Mouse (Mus musculus) bone marrow, adult 2 months (tissue): ENCODE measurements at regions not wholly inside any gene's neighbourhood (a gene's known extent, or its start where the extent isn't known, plus 50 kb on each side); places are given as distances from the start of the nearest gene placed in this dataset.

Source experiments
- H3K27ac ChIP-seq: fragments of 200-500 bp; 2 replicates; pipeline ENCODE4 v1.5.1; 2012; ENCODE audit warnings: low read depth, mild to moderate bottlenecking, control low read depth, inconsistent platforms, low read length; ENCODE audit not compliant: control insufficient read depth, poor library complexity, insufficient read depth
- H3K4me1 ChIP-seq: fragments of 200-500 bp; 2 replicates; pipeline ENCODE4 v1.6.1; 2011; ENCODE audit warnings: low read length; ENCODE audit not compliant: control insufficient read depth, insufficient read depth
- H3K4me3 ChIP-seq: fragments of 200-500 bp; replicated peaks from 2 replicates; pipeline ENCODE3; 2011; ENCODE audit warnings: mild to moderate bottlenecking, low read depth, low read length, control low read depth; ENCODE audit not compliant: control insufficient read depth
- CTCF ChIP-seq: fragments of 200-500 bp; IDR thresholded peaks from 2 replicates; pipeline ENCODE4 v1.5.1; 2011; ENCODE audit warnings: low read length, control low read depth; ENCODE audit not compliant: control insufficient read depth, insufficient read depth
- POLR2A ChIP-seq: fragments of 200-500 bp; IDR thresholded peaks from 2 replicates; pipeline ENCODE4 v1.6.1; 2011; ENCODE audit warnings: low read depth, mild to moderate bottlenecking, control low read depth, low read length, borderline replicate concordance; ENCODE audit not compliant: control insufficient read depth
- WGBS: fragments of 180-500 bp; shearing (Covaris S2); methylation state at CpG from one replicate; pipeline ENCODE4 v1.1.7; 2018; 5-methylcytosine and 5-hydroxymethylcytosine counted together

DNA sequence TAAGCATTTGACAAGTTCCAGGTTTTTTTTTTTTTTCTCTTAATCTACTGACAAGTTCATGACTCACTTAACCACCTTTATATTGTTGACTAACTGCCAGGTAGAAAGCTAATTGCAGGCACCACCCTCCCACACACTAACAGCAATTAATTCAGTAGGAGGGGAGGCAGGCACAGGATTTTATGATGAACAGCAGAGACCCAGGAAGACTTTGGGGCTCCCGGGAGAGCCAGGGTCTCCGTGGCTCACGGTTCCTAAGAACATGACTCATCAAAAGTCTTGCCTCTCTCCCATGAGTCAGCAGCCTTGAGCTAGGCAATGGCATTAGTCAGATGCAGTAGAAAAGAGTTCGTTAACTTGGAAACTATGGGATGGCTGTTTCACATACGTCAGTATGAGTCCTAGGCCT lies 77.7 kb downstream of the Phlda1 start:
- TF ChIP-seq POLR2A (no peak), CTCF (no peak)
- Histone ChIP-seq H3K4me1 (no peaks in the 10 kb centered on the region; the same call in 1 of the 2 replicates), H3K4me3 (no peak overlapping the region), H3K27ac (no peak overlapping the region)
- 77% methylated on average over 5 of the region's 5 CpGs for WGBS

DNA sequence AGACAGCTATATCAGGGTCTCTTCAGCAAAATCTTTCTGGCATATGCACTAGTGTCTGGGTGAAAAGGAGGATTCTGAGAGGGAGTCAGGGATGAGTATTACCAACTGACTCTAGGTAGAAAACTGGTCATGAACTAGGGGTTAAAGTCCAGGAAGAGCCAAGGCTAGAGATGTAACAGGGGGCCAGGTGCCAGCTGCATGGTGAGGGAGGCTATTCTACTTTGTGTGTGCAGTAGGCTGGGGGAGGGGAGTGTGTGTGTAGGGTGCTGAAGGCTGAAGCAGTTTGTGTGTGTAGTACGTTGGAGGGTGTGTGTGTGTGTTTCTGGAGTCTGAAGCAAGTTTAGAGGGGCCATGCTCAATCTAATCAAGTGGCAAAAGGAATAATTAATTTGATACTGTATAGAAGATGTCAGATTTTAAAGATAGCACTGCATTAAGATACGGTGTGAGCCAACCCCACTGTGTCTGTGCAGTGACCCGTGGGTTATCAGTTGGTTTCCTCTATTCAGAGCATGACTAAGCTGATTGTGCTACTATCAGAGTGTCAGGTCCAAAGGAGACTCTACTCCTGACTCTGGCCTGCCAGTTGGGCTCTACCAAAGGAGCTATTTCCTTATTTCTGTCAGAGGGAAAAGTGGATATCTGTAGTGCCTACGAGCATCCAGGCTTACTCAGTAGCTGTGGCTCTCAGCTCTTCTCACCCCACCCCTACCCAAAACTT lies 82.0 kb downstream of the Phlda1 start:
- TF ChIP-seq POLR2A (no peak), CTCF (no peak)
- H3K4me3 ChIP-seq: no peak overlapping the region
- no peaks in the 10 kb centered on the region; the same call in 1 of the 2 replicates for H3K4me1 ChIP-seq
- 26% methylated on average over 4 of the region's 4 CpGs for WGBS
- no peak overlapping the region for H3K27ac ChIP-seq

DNA sequence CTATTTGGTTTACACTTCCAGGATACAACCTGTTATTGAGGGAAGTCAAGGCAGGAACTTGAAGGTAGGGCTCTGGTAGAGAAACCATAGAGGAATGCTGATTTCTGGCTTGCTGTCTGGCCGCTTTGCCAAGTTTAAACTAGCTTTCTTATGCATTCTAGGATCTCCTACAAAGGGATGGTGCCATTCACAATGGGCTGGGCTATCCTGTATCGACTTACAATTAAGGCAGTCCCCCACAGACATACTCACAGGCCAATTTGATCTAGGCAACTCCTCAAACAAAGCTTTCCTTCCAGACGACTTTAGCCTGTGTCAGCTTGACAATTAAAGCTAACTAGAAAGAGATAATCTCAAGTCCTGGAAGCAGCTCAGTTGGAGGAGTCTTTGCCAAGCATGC lies 83.1 kb downstream of the Phlda1 start:
- 65% methylated on average over 3 of the region's 3 CpGs for WGBS
- TF ChIP-seq POLR2A: no peak
- TF ChIP-seq CTCF: no peak
- no peaks in the 10 kb centered on the region for H3K4me1 ChIP-seq
- H3K27ac ChIP-seq: no peak overlapping the region
- no peak overlapping the region for H3K4me3 ChIP-seq

DNA sequence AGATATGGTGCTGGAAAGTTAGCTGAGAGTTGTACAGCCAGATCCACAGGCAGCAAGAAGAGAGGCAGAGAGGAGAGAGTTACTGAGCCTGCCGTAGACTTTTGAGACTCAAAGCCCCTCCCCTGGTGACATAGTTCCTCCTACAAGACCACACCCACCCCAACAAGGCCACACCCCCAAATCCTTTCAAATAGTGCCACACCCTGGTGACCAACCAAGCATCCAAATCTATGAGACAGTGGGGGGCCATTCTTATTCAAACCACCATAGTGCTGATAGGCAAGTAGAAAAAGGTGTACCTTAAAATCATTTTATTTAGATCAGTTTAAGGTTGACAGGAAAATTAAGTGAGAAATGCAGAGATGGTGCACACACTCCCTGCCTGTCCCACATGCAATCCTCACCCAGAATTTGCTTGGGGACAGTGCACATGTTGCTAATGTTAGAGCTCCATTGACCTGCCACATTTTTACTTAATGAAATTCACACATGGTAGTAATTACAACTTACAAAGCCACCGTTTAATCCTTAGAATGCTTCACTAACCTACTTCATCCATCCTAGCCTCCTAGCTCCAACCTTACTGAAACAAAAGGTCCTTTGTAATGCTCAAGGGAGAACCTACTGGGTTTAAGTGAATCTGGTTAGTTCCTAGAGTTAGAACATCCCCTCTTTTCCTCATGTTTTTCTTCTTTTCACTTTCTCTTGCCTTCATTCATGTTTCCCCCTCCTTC lies 86.5 kb downstream of the Phlda1 start:
- Histone ChIP-seq H3K4me3 (no peak overlapping the region), H3K27ac (no peak overlapping the region), H3K4me1 (no peaks in the 10 kb centered on the region)
- 83% methylated on average over 2 of the region's 2 CpGs for WGBS
- no peak for TF ChIP-seq CTCF
- no peak for TF ChIP-seq POLR2A

DNA sequence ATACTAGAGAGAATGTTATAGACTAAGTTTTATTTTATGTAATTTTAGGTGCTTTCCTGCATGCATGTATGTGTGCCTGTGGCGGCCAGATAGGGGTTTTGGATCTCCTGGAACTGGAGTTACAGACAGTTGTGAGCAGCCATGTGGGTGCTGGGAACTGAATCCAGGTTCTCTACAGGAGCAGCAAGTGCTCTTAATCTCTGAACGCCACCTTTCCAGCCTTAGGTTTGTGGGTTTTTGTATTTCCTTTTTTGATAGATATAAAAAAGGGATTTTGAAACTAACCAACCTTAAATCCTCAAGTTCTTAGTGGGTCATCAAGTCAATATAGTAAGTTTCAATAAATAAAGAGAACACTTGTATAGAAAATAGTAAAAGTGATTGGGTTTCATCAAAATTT lies 87.2 kb downstream of the Phlda1 start:
- H3K4me3 ChIP-seq: no peak overlapping the region
- H3K27ac ChIP-seq: no peak overlapping the region
- H3K4me1 ChIP-seq: no peaks in the 10 kb centered on the region
- 67% methylated on average over 2 of the region's 2 CpGs for WGBS
- TF ChIP-seq CTCF (no peak), POLR2A (no peak)

DNA sequence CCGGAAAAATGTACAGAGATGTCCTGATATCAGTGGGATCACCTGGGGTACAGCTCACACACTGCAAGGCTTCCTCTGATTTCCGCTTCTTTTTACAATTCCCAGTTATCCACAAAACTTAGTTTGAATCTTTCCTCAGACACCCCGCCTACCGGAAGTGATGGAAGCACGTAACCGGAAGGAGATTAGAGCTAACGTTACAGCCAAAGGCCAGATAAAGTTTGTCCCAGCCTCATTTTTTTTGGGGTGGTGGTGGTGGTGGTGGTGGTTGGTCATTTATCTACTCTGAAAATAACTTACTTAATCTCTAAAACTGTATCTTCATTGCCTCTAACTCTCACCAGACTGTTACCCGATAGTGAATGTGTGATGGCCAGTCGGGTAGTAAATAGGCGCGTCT lies 88.1 kb downstream of the Phlda1 start:
- H3K27ac ChIP-seq: no peak overlapping the region
- H3K4me1 ChIP-seq: no peaks in the 10 kb centered on the region
- TF ChIP-seq CTCF: no peak
- TF ChIP-seq POLR2A: no peak
- H3K4me3 ChIP-seq: no peak overlapping the region
- 83% methylated on average over 11 of the region's 11 CpGs for WGBS

DNA sequence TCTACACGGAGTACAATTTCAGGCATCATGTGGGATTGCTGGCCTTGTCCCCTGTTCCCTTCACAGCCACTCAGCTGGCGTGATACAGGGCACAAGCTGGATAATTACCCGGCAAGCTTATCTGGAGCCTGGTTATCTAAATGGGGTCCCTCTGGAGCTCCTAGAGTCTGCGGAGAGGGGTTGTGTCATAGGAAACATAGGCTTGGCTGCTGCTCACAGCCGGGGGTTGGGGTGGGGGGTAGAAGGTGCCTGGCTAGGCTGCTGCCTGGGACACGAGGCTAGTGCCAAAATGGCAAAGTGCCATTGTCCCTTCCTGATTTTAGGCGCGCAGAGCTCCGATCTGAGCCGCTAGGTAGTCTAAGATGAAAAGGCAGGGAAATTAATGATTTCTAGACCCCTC lies 88.6 kb downstream of the Phlda1 start:
- 76% methylated on average over 10 of the region's 10 CpGs for WGBS
- H3K4me3 ChIP-seq: no peak overlapping the region
- no peaks in the 10 kb centered on the region for H3K4me1 ChIP-seq
- TF ChIP-seq POLR2A (no peak), CTCF (no peak)
- no peak overlapping the region for H3K27ac ChIP-seq

DNA sequence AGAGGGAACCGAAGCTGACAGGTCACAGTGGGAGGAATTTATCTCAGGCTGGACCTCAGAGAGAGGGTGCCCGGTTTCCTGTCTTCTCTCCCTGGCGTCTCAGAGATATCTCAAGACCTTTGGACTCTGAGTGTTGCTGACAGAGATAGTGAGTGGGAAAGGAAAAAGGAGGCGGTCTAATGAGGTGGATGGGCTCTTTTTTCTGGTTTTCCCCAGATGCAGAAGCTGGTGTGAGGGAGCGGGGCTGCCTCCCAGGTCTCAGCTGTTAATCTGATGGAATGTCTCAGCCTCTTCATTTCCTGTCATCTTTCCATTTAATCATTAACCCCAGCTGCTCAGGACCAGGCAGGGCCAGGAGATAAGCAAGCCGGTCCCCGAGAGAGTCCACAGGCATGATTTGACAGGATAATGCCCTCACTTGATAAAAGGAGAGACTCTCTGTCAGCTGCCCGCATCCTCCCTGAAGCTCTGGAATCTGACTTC lies 89.5 kb downstream of the Phlda1 start:
- Histone ChIP-seq H3K4me3 (no peak overlapping the region), H3K4me1 (no peaks in the 10 kb centered on the region), H3K27ac (no peak overlapping the region)
- TF ChIP-seq POLR2A (no peak), CTCF (no peak)
- WGBS: 53% methylated on average over 8 of the region's 8 CpGs

DNA sequence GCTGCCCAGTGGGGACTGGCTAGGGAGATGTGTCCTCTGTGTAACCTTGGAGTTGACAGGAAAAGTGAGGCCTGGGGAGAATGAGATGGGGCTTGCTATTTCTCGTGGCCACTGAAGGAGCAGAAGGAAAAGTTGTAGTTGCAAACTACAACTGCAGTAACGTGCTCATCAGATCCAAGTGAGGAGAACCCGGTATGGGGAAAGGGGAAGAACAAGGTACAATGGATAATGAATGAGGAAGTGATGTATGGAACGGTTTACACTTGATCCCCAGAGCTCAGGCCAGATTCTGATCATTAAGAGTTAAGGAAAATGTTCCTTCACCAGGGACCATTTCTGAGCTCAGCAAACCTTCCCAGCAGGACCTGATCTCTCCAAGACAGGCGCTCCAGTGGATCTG lies 92.6 kb downstream of the Phlda1 start:
- Histone ChIP-seq H3K27ac (no peak overlapping the region), H3K4me3 (no peak overlapping the region), H3K4me1 (no peaks in the 10 kb centered on the region)
- 51% methylated on average over 5 of the region's 5 CpGs for WGBS
- TF ChIP-seq CTCF: no peak
- TF ChIP-seq POLR2A: no peak
